Mouse (Mus musculus): ENCODE results near the gene Gm4450.
"Not testable (repeated sequence)": the region's sequence is repeated elsewhere in the genome, so short reads cannot be mapped to it uniquely, and the experiment has no call there.

Gene Gm4450

GRCm38 (mm10) chr3:98418991-98419785, 37.7 kb downstream of the Gm4450 start:
- peak; percentile 0 for DNase-seq (ENCODE audit: low read depth, low spot score)

- DNase-seq (ENCODE audit: low read depth, low spot score): no peak
Measured at GRCm38 (mm10) chr3:98417328-98417727, 39.6 kb downstream of the Gm4450 start.

- DNase-seq (ENCODE audit: low read depth, low spot score): no peak
Measured at GRCm38 (mm10) chr3:98416426-98417250, 40.3 kb downstream of the Gm4450 start.

- no peak for DNase-seq (ENCODE audit: low read depth, low spot score)
Measured at GRCm38 (mm10) chr3:98414296-98414695, 42.6 kb downstream of the Gm4450 start.

- no peak for DNase-seq (ENCODE audit: low read depth, low spot score)
Measured at GRCm38 (mm10) chr3:98413733-98414132, 43.2 kb downstream of the Gm4450 start.

GRCm38 (mm10) chr3:98410619-98411580, 46.0 kb downstream of the Gm4450 start:
- peak; percentile 29 for DNase-seq (ENCODE audit: low read depth, low spot score)

GRCm38 (mm10) chr3:98407261-98407780, 49.6 kb downstream of the Gm4450 start:
- DNase-seq (ENCODE audit: low read depth, low spot score): not testable (repeated sequence)

- not testable (repeated sequence) for DNase-seq (ENCODE audit: low read depth, low spot score)
Measured at GRCm38 (mm10) chr3:98406569-98407144, 50.3 kb downstream of the Gm4450 start.

- DNase-seq (ENCODE audit: low read depth, low spot score): not testable (repeated sequence)
Measured at GRCm38 (mm10) chr3:98405877-98406276, 51.0 kb downstream of the Gm4450 start.

GRCm38 (mm10) chr3:98404268-98404895, 52.5 kb downstream of the Gm4450 start:
- not testable (repeated sequence) for DNase-seq (ENCODE audit: low read depth, low spot score)

Data from R1 (cell line).